Mouse (Mus musculus) cerebellum, postnatal 4 days (tissue): ENCODE results near the gene Alkbh2.

Source experiments
- DNase-seq, 2 experiments: peaks; one replicate each; pipeline ENCODE4 v3.0.0; 2022; ENCODE audit warnings: low spot score in 2 of 2, mixed read lengths in 1 of 2

Gene Alkbh2

DNA sequence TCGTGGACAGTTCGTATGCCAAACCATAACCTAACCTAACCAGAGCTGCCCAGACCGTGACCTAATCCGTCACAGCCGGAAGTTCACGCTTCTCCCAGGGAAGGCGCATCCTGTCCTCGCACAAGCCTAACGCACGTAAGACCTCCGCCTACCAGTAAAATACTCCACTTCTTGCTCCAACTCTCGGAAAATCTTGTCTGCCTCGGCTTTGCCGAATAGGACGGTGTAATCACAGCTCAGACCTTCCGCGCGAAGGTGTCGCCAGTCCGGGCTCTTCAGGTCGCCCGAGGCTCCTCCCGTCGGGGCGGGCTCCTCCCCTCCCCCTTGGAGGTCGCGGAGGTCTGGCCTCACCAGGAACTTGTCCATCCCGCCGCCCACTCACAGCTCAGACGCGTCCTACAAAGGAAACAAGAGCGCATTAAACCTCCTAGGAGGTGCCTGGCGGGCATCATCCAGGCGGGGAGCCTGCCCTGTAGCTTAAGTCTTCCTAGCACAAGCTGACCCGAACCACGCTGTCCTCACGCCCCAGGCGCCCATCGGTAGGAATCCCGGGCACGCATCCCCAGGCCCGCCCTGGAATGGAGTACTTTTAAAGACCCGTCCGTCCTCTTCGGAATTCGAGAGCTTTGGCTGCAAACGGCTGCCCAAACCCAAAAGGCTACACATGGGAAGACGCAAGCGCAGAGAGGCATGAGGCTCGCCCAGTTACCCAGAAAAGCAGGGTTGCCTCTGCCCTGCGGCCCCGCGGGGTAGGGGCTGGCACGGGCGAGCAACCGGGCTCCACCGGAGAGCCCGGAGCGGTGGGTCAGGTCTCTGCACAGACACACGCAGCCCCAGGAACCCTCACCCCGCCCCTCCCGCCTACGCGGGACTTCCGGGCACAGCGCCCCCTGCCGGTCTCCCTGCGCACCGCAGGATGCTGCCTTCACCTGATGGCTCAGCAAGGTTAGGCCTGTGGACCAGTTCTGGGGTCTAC, at the start of gene Alkbh2:
Gene Alkbh2, minus strand, starts transcription at position 845 of the 976 bp plus-strand sequence.
- peak; percentile 67 to 84 for DNase-seq

DNA sequence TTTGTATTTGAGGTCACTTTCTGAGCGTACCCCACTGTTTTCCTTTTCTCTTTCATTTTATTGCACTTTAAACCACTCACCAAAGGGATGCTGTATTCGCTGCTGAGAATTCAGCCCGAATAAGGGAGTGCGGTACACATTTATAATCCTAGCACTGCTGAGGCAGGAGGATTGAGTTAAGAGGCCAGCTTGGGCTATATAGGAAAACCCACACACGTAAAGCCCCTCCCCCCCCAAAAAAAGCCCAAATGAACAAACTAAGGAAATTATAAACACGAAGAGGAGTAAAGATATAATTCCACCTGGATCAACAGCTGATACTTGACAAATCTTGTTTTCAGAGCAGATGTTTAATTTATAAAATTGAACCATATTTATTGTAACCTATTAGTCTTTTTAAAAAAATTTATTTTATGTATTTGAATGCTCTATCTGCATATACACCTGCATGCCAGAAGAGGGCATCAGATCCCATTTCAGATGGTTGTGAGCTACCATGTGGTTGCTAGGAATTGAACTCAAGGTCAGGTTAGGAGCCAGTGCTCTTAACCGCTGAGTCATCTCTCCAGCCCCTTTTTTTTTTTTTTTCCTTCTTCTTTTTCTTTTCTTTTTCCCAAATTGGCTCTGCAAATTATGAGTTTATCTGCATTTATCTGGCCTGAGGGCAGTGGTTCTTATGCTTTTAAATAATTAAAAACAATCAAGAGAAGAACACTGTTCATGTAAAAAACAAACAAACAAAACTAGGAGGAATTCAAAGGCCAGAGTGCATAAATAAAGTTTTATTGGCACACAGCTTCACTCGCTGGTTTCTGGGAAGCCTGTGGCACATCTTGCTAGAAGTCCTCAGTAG, 48.8 kb upstream of the Alkbh2 start:
- DNase-seq, result no peak

DNA sequence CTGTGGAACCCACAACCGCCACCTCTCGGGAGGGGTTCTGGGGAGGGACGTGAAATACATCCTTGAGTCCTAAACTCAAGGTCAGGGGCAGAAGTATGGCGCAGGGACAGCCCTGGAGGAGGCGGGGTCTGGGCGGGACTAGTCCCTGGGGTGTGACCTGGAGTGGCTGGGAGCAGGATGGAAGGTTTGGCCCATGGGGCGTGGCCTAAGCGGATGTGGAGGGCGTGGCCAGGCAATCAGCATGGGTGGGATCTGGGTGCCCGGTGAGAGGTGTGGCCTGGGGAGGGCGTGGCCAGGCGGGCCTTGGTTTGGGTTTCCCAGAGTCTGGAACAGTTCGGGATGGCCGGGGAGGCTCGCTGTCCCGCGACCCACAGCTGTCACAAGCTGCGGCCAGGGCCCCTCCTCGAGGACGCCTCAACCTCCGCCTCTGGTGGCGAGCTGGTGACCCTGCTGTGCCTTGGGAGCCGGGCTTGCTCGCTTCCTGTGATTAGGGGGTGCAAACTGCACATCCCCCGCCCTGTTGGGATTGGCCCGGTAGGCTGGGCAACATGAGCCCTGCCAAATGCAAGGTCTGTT, 47.7 kb upstream of the Alkbh2 start:
- peak; percentile 32 to 65 for DNase-seq

DNA sequence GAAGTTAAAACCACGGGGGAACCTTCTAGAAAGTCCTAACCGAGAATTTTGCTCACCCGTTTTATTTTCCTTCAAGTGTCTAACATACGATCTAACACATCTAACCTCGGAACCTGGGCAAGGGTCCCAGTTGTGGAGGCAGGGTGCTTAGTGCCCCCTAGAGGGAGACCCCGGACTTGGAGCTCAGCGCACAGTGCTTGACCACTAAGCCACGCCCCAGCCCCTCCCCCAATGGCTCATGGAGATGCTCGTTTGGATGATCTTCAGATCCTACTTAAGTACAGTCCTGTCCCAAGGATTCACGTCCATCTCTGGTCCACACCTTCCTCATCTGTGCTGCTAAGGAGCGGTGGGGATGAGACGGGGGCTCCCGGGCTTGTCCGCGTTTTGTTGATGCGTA, 46.6 kb upstream of the Alkbh2 start:
- DNase-seq, result peak in 1 of 2 experiments; percentile 35

DNA sequence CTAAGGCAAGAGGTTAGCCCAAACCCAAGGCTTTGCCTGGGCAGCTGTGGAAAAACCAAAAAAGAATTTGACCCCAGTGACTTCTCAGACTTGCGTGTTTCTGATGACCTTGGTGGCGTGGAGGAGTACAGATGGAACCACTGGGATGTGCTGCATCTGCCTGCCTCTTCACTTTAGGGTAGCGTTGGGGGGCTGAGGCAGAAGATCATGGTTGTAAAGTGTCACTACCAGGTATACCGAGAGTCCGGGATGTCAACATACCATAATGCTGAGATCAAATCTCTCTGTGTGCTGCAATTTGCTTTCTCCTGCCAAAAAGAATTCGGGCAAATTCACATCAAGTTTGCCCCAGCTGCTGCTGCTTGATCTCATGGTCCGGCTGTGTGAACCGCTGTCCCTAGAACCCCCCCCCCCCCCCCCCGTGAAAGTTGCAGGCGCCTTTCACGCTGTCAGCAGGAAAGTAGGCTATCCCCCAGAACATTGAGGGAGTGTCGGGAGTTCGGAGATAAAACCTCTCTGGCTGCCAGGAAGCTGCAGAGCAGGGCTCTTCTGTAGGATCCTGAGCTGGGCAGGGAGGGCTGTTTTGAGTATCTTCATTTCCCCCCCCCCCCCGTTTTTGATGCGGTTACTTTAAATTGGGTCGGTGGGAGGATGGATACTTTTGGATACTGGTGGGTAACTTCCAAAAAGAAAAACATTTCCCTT, 46.0 kb upstream of the Alkbh2 start:
- no peak for DNase-seq

DNA sequence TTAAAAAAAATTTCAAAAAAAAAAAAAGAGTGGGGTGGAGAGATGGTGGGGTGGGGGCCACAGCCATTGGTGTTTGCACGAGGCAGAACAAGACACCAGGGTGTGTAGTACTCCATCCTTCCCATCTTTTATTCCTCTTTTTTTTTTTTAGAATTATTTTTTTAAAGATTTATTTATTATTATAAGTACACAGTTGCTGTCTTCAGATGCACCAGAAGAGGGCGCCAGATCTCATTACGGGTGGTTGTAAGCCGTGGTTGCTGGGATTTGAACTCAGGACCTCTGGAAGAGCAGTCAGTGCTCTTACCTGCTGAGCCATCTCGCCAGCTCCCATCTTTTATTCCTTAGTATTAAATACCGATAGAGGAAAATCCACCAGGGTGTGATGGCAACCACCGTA, 45.4 kb upstream of the Alkbh2 start:
- DNase-seq, result no peak

DNA sequence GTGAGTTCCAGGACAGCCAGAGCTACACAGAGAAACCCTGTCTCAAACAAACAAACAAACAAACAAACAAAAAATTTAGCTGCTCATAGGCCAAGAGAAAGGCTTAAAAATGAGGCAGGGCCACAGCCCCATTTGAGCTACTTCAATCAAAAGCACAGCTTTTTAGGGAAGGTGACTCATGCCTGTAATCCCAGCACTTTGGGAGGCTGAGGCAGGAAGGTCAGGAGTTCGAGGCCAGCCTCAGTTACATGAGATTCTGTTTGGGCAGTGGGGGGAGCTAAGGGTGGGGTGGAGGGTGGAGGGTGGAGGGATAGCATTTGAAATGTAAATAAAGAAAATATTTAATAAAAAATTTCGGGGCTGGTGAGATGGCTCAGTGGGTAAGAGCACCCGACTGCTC, 44.9 kb upstream of the Alkbh2 start:
- no peak for DNase-seq

DNA sequence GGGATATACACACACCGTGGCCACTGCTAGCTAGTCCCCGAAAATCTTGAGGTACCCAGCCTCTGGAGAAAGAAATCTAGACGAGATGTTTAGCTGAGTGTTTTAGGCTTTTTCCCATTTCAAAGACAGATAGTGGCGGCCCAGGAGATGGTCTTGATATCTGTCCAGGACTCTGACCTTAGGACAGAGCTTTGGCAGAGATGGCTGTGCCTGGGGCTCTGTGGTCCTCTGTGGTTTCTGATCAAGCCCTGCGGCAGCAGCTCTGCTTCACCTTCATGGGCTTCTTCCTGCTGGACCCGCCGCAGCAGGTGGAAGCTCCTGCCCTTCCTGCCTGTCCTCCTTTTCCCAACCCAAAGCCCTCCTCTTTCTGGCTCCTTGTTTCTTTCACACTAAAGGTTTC, 42.3 kb upstream of the Alkbh2 start:
- no peak for DNase-seq

DNA sequence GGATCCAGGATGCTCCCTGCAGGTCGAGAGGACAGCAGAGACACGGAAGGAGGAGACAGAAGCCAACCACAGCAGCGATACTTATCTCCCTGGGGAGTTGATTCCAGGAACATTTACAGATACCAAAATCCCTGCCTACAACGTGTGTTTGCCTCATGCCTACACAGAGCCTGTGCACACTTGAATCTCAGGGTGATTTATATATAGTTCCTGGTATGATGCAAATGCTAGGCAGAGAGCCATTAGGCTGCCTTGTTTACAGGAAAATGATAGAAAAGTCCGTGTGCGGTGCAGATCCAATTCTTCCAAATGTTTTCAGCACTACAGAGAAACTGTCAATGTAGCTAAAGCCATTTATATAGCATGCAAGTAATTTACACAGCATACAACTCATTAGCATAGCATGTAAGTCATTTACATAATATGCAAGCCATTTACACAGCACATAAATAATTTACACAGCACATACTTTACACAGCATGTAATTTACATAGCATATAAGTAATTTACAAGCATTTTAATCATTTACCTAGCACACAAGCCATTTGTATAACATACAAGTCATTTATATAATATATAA, 35.2 kb upstream of the Alkbh2 start:
- no peak for DNase-seq

DNA sequence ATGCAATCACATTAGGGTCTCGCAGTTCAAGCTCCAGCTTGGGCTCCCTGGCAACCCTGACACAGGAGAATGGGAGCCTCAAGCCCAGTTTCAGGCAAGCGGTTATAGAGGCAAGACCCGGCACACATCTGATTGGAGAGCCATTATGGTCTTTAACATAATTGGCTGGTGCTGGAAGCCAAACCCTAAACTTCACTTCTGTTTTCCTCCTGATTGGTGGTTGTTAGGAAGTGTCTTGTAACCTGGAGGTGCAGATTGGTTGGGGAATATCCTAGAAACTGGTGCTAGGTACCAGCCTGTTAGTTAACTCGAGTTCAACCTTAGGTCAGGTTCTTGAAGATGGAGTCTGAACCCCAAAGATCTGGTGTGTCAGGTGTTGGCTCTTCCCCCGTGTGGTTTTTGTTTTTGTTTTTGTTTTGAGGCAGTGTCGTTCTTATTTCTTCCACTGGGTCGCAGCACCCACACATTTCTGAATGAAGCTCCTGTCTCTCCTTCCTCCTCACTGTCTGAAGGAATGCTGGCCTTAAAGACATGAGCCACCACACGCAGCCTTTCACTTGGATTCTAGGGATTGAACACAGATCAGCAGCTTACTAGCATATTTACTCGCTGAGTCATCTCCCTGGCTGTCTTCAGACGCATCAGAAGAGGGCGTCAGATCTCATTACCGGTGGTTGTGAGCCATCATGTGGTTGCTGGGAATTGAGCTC, 34.2 kb upstream of the Alkbh2 start:
- DNase-seq, result no peak

DNA sequence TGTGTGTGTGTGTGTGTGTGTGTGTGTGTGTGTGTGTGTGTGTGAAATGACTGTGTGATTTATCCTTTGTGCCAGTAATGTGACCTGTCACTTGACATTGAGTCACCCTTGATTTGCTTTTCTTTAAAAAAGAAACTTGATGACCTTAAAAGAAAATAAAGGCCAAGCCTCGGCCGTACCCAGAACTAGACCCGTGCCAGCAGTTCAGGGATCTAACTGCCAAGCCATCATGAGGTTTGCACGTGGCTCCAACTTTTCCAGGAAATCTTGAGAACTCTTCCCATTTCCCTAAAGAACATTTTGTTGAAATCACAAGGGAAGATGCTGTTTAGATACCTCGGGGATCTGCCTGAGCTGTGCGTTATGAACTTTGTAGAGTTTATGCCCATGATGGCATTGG, 33.4 kb upstream of the Alkbh2 start:
- DNase-seq, result no peak

DNA sequence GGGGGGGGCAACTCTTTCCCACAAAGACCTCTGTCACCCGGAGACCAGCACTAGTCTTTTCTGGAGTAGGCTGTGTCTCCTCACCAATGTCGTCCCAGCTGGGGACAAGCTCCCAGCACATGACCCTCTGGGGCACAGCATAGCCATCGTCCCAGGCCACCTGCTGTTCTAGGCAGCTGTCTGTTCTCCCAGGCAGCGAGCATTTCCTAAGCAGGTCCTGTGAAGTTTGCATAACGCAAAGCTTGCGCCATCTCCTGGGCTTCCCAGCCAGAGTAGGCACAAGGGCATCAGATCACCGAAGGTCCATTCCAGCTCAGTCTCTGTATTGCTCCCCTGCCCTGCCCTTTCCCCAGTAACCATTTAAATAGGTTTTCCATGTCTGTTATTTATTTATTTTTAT, 29.2 kb upstream of the Alkbh2 start:
- no peak for DNase-seq

DNA sequence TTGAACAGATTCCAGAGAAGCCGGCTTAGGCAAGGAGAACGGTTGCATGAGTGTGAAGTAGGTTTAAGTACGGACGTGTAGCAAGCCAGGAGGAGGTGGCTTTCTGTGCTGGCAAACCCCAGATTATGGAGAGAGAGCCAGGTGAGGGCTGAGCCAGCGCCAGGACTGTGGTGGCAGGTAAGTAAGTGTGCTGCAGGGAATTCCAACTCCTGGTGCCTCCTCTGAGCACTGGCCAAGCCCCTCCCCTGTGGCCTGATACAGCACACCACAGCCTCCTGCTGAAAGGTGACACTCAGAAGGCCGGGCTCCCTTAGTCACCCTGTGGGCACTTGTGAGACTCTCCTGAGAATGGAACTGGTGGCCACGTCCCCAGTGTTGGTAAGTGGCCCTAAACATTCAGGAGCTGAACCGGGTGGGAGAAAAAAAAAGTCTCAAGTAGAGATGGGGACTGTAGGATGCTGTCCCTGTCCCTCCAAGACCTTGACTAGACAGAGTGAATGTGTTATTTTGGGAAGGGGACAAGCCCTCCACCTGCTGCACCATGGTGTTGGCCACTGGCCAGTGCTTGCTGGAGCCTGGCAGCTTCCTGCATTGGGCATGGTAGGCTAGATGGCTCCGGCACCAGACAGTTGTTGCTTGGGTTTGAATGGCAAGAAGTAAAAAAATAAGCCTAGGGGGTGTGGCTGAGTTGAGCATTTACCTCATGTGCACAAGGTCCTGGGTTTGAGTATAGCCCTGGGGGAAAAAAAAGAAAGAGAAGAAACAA, 27.3 kb upstream of the Alkbh2 start:
- DNase-seq, result no peak

DNA sequence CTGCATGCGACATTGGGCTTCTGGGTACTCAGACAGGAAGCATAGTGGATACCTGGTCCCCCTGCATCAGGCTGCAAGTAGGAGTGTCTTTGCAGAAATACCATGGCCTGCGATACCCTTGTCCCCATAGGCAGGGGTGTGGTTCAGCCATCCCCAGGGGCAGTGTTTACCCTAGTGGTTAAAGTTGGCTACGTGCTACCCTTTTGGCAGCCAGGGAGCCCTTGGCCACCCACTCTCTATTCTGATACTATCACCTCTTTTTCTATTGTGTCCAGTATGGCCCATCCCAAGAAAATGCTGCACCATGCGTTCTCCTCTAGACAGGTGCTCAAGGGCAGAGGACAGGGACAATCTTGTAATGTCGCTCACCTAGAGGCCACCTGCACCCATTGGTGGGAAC, 26.7 kb upstream of the Alkbh2 start:
- DNase-seq, result no peak

DNA sequence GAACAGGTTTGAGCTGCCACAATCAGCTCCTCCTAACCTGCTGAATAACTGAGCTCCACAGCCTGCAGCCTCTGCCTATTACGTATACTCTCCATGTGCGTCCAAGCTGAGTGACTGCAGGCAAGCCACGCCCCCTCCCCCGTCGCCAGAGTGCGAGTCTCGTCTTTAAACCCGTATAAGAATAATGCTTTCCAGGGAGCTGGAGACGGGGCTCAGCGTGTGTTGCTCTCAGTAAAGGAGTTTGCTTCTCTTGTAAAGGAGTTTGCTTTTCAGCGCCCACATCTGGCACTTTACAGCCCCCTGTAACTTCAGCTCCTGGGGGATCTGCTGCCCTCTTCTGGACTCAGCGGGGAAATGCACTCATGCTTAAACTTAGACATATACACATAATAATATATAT, 25.5 kb upstream of the Alkbh2 start:
- DNase-seq, result no peak

DNA sequence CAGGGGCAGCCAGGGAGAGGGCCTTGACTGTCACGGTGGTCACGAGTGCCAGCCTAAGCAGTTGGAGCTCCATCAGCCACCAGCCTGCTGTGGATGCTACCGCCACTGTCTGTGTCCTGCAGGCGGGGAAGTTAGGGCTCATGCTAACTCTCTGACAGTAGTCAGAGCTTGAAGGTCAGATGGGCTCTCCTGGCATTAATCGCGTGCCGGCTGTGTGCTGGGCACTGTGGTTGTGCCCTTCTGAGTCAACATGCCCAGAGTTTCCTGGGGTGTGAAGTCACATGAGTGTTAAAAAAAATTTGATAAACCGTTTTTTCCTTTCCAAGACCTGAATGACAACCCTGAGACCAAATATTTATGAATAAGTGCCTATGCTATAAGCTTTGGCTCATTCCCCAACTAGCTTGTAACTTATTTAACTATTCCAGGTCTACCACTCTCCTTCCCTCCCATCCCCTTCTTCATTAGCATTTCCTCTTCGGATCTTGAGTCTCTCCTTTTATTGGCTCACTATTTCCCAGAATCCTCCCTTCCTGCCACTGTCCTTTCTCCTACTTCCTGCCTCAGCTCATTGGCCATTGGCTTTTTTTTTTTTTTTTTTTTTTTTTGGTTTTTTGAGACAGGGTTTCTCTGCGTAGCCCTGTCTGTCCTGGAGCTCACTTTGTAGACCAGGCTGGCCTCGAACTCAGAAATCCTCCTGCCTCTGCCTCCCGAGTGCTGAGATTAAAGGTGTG, 24.5 kb upstream of the Alkbh2 start:
- DNase-seq, result no peak

DNA sequence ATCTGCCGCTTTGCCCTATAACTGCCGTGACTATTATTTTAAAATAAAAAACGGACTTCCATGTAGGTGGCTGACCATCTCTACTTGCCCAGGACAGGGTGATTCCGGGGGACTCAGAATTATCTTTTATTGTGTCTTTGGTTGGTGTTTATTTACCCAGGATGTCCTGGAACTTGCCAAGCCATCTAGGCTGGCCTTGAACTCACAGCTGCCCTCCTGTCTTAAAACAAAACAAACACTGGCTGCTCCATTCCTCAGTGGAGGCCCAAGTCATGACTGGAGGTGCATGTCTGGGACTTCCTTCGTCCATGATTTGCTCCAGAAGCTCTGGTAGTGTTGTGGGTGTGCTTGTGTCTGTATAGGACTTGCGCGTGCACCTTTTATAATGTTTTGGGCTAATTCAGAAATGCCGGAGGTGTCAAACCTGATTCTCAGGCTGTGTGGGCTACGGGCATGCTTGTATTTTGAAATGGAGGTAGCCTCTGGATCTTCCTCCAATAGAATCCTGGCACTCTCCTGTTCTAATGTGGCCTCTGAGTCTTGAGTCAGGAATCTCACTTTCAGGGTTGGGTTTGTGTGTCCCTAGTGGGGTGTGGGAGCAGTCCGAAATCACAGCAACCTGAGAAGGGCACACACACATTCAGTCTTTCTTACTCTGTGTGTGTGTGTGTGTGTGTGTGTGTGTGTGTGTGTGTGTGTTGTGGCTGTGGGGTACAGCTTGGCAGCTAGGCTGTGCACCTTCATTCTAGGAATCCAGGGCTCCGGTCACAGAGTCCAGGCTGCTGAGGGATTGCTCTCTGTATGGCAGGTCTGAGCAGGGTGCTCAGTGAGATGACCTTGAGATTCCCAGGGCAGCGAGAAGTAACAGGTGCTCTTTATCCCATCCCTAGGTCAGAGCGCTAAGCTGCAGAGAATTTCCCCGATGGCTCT, 19.3 kb upstream of the Alkbh2 start:
- no peak for DNase-seq
